Mouse (Mus musculus) lung, postnatal 0 days (tissue): ENCODE data around the gene Cubn. TPM values are rescaled to one million over a fixed set of nuclear protein-coding genes. Genes with fewer than 3 reads are reported as not detected.
A peak's percentile ranks its signal among the peaks of the same experiment; 100 is the strongest.

Source experiments
- ATAC-seq: fragments of 200-750 bp; cut with Nextera tagmentation; 2 replicates; pipeline ENCODE4 v1.8.0; 2017; ENCODE audit warnings: moderate library complexity
- DNase-seq: peaks from one replicate; pipeline ENCODE4 v3.0.0-alpha.2; 2016; ENCODE audit warnings: low spot score
- H3K27ac ChIP-seq: fragments of 300-500 bp; sonication (generic); 2 replicates; pipeline ENCODE4 v1.5.1; 2014; ENCODE audit warnings: antibody characterized with exemption, mild to moderate bottlenecking, low read length, mixed read lengths
- H3K27me3 ChIP-seq: fragments of 300-500 bp; sonication (generic); replicated peaks from 2 replicates; pipeline ENCODE4 v1.6.1; 2014; ENCODE audit warnings: low read length, mixed read lengths; ENCODE audit not compliant: insufficient read depth
- H3K36me3 ChIP-seq: fragments of 300-500 bp; sonication (generic); 2 replicates; pipeline ENCODE4 v1.6.1; 2014; ENCODE audit warnings: low read length, mixed read lengths; ENCODE audit not compliant: insufficient read depth
- H3K4me1 ChIP-seq: fragments of 300-500 bp; sonication (generic); 2 replicates; pipeline ENCODE4 v1.6.1; 2014; ENCODE audit warnings: antibody characterized with exemption, low read depth, low read length, mixed read lengths; ENCODE audit not compliant: insufficient read depth
- H3K4me2 ChIP-seq: fragments of 300-500 bp; sonication (generic); replicated peaks from 2 replicates; pipeline ENCODE4 v1.6.1; 2014; ENCODE audit warnings: low read depth, mild to moderate bottlenecking, low read length, moderate library complexity, mixed read lengths
- H3K4me3 ChIP-seq: fragments of 300-500 bp; sonication (generic); 2 replicates; pipeline ENCODE4 v1.5.1; 2014; ENCODE audit warnings: low read depth, low read length
- H3K9ac ChIP-seq: fragments of 300-500 bp; sonication (generic); replicated peaks from 2 replicates; pipeline ENCODE4 v1.6.1; 2014; ENCODE audit warnings: low read depth, mild to moderate bottlenecking
- H3K9me3 ChIP-seq: fragments of 300-500 bp; sonication (generic); 2 replicates; pipeline ENCODE4 v1.6.1; 2016; ENCODE audit warnings: low read length, mixed read lengths
- CTCF ChIP-seq: IDR thresholded peaks from 2 replicates; pipeline ENCODE4 v1.5.1; 2016; ENCODE audit warnings: antibody characterized with exemption, mild to moderate bottlenecking
- EP300 ChIP-seq: IDR thresholded peaks from 2 replicates; pipeline ENCODE4 v1.6.1; 2016; ENCODE audit warnings: antibody characterized with exemption, mild to moderate bottlenecking, control low read depth
- WGBS: fragments of 180-500 bp; shearing (Covaris S2); extraction: QIAGEN DNeasy Blood & Tissue Kit; methylation state at CpG from one replicate; pipeline ENCODE4 v1.1.7; 2014; 5-methylcytosine and 5-hydroxymethylcytosine counted together
- polyA plus RNA-seq: library from polyadenylated mRNA; unstranded; fragments of >200 nt; fragmentation: Nextera tagmentation; extraction: Ambion mirVana; gene quantifications from 2 replicates; pipeline ENCODE4 v1.2.1, GENCODE M21; 2015

Gene Cubn
- polyA plus RNA-seq, 1 experiment from 2014 or later = 0.24 TPM

DNA sequence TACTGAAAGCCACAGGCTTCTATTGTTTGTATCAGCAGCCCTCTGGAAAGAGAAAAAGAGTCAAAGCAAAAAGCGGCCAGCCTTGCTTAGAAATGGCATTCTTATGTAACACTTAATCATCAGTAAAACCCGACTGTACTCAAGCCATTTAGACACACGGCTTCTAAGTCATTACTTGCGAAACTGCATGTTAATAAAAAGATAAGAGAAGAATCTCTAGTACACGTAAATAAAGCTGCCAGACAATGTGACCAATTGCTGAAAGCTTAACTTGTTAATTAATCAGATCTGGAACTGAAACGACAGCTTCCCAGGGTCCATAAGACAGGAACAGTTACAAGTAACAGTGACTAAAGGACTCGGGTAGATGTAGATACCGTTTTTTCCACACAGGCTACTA is 30.5 kb upstream of the Cubn start:
- Histone ChIP-seq H3K9ac (no peak overlapping the region), H3K27me3 (no peaks in the 10 kb centered on the region), H3K4me3 (no peak overlapping the region), H3K27ac (no peak overlapping the region), H3K36me3 (no peaks in the 10 kb centered on the region), H3K4me2 (no peak overlapping the region), H3K4me1 (no peaks in the 10 kb centered on the region), H3K9me3 (no peaks in the 10 kb centered on the region)
- DNase-seq (peak; percentile 56), ATAC-seq (no peak)
- WGBS = 23% methylated on average over 8 of the region's 8 CpGs
- TF ChIP-seq EP300 (peak; percentile 46; the same call in 1 of the 2 replicates), CTCF (no peak)

DNA sequence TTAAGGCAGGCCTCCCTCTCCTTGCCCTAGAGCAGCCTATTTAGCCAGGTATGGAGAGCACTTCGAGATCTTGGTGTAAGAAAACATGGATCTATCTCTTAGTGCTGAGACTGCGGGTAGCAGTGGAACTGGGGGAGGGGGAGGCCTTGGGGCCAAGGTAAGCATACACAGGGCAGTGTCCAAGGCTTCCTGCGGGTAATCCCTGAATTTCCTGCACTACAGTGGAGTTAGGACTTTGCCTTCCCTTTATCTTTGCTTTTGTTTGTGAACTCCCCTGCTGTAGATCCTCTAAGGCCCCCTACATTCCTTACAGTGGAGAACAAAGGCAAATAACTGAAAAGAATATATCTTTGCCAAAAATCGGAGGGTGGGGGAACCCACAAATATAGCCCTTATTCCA is 23.3 kb upstream of the Cubn start:
- TF ChIP-seq CTCF (no peak), EP300 (no peak)
- DNase-seq (no peak), ATAC-seq (no peak)
- no peaks in the 10 kb centered on the region; the same call in 1 of the 2 replicates for H3K36me3 ChIP-seq
- no peaks in the 10 kb centered on the region for H3K9me3 ChIP-seq
- no peak overlapping the region for H3K27ac ChIP-seq
- H3K9ac ChIP-seq = no peak overlapping the region
- no peaks in the 10 kb centered on the region for H3K4me1 ChIP-seq
- 58% methylated on average over 4 of the region's 4 CpGs for WGBS
- H3K27me3 ChIP-seq = no peaks in the 10 kb centered on the region
- H3K4me3 ChIP-seq = no peak overlapping the region
- H3K4me2 ChIP-seq = no peak overlapping the region

DNA sequence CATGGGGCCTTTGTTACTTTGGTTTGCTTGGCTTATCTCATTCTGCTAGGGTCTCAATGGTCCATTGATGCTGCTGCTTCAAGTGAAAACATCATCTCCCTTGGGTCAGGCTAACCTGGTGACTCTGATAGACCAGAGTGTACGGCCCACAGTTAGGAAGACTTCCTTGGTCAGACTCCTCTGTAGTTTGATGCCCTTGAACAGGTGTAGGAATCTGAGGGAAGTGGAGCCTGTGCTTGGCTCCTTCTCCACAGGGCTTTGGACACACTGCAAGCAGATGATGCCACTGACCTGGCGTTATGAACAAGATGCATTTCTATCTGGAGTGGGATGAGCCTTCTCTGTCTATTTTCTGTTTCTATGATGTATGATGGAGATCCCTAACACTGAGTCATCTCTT is 11.1 kb upstream of the Cubn start:
- no peaks in the 10 kb centered on the region for H3K36me3 ChIP-seq
- no peak overlapping the region for H3K4me3 ChIP-seq
- H3K4me1 ChIP-seq = no peaks in the 10 kb centered on the region
- no peaks in the 10 kb centered on the region for H3K9me3 ChIP-seq
- H3K27ac ChIP-seq = no peak overlapping the region
- DNase-seq (no peak), ATAC-seq (no peak)
- no peaks in the 10 kb centered on the region for H3K27me3 ChIP-seq
- no peak for TF ChIP-seq CTCF
- no peak for TF ChIP-seq EP300
- 88% methylated on average over 2 of the region's 2 CpGs for WGBS
- no peak overlapping the region for H3K9ac ChIP-seq
- no peak overlapping the region for H3K4me2 ChIP-seq

DNA sequence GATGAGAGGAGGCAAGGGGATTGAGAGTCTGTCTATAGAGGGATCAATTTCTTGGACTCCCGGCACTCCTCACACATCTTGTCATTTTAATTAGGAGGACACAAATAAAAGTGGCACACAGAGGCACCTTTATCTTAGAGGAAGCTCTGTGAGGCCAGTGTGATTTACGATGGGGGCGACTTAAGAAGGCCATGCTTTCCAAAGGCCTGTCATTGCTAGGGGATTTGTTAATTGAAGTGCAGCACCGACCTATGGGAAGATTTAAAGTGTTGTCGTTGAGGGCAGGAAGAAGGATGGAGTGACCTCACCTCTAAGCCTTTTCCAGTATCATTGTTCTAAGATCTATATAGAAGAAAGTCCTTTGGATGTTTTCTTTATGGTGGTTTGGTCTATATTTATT is 9.9 kb upstream of the Cubn start:
- no peak for DNase-seq
- ATAC-seq = no peak
- 46% methylated on average over 5 of the region's 5 CpGs for WGBS
- Histone ChIP-seq H3K4me1 (no peaks in the 10 kb centered on the region), H3K36me3 (no peaks in the 10 kb centered on the region), H3K27ac (no peak overlapping the region), H3K9me3 (no peaks in the 10 kb centered on the region), H3K9ac (no peak overlapping the region), H3K4me2 (no peak overlapping the region), H3K27me3 (no peaks in the 10 kb centered on the region), H3K4me3 (no peak overlapping the region)
- TF ChIP-seq CTCF (no peak), EP300 (no peak)

DNA sequence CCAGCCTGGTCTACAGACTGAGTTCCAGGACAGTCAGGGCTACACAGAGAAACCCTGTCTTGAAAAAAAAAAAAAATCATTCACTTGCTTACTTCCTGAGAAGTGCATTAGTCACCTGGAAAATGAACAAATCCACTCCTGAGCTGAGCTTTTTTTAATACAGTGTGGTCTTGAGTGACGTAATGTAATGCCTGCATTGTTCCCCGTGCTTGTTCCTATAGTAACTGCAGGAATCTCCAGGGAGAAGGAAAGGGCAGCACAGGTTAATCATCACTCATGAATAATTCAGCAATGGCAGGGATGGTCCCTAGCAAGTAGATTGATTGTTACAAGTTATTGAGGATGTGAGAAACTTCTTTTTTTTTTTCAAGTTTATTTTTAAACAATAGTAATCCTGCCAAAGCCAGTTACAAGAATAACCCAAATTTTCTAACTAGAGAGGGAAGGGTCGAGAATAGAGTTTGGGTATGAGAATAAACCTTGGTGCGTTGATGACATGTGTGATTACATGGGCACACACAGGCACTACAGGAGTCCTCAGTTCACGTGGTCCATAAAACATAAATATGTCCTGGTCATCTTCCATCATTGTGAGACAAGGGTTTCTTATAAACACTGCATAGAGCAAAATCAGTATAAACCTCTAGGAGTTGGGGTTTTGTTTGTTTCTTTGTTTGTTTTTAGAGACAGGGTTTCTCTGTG is 8.8 kb upstream of the Cubn start:
- ATAC-seq (peak; percentile 50; the same call in 1 of the 2 replicates), DNase-seq (peak; percentile 56)
- no peak overlapping the region for H3K27ac ChIP-seq
- no peak overlapping the region for H3K4me2 ChIP-seq
- 56% methylated on average over 5 of the region's 5 CpGs for WGBS
- H3K27me3 ChIP-seq = no peaks in the 10 kb centered on the region
- no peak overlapping the region for H3K4me3 ChIP-seq
- TF ChIP-seq CTCF (no peak), EP300 (no peak)
- H3K4me1 ChIP-seq = no peaks in the 10 kb centered on the region
- H3K9me3 ChIP-seq = no peaks in the 10 kb centered on the region
- H3K36me3 ChIP-seq = no peaks in the 10 kb centered on the region
- no peak overlapping the region for H3K9ac ChIP-seq

DNA sequence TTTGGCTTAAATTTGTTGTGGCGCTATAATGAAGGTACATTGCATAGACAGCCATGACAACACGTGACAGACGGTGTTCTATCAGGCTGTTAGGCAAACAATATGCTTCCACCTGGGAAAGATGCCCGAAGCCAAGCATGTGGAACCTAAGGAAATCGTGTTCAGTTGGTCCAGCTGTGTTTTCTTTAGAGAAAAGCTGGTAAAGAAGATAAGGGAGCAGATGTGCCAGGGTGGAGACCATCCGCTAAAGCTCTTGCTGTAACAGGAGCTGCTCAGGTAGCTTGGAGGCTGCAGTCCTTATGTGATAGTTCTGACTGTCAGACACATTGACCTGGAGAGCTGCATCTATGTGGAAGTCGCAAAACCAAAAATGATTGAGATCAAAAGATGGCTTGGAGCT is 7.6 kb upstream of the Cubn start:
- 59% methylated on average over 7 of the region's 7 CpGs for WGBS
- DNase-seq (no peak), ATAC-seq (no peak)
- Histone ChIP-seq H3K4me2 (no peak overlapping the region), H3K27ac (no peak overlapping the region), H3K4me3 (no peak overlapping the region), H3K36me3 (no peaks in the 10 kb centered on the region), H3K4me1 (no peaks in the 10 kb centered on the region), H3K9ac (no peak overlapping the region), H3K9me3 (no peaks in the 10 kb centered on the region), H3K27me3 (no peaks in the 10 kb centered on the region)
- TF ChIP-seq CTCF (no peak), EP300 (no peak; the same call in 1 of the 2 replicates)
